Mouse (Mus musculus): ENCODE measurements around the gene Dvl2. TPM values are rescaled to one million over a fixed set of nuclear protein-coding genes. Genes with fewer than 3 reads are reported as not detected.

Gene Dvl2
- 0.76 TPM for polyA plus RNA-seq (2014; fragmentation: Illumina TruSeq; extraction: RNeasy Lipid Tissue Mini Kit (QIAGEN cat#74804); ENCODE audit: low read depth, low replicate concordance)

GRCm38 (mm10) chr11:70000396-70000898 is at the start of gene Dvl2:
Gene Dvl2, plus strand, starts transcription at chr11:70000595.

GRCm38 (mm10) chr11:69964650-69965270 is 35.6 kb upstream of the Dvl2 start, which contains the start of gene Cldn7:
Gene Cldn7, plus strand, starts transcription at chr11:69964779.

GRCm38 (mm10) chr11:69981141-69981762 is 19.1 kb upstream of the Dvl2 start, which contains the start of gene Ctdnep1:
Gene Ctdnep1, plus strand, starts transcription at chr11:69981156.

GRCm38 (mm10) chr11:69982225-69982624 is 18.2 kb upstream of the Dvl2 start, which contains the start of gene Elp5:
Gene Elp5, minus strand, starts transcription at chr11:69982517.

GRCm38 (mm10) chr11:69990850-69991691 is 9.3 kb upstream of the Dvl2 start, which contains the start of gene Gabarap:
Gene Gabarap, plus strand, starts transcription at chr11:69991143.

GRCm38 (mm10) chr11:69995391-69995960 is 4.9 kb upstream of the Dvl2 start, which contains the start of gene Phf23:
Gene Phf23, plus strand, starts transcription at chr11:69995777.

GRCm38 (mm10) chr11:70014880-70015558 is 14.6 kb downstream of the Dvl2 start, which contains the start of gene Acadvl:
Gene Acadvl, minus strand, starts transcription at chr11:70015411.

GRCm38 (mm10) chr11:70016669-70017068 is 16.3 kb downstream of the Dvl2 start, which contains the start of gene Dlg4:
Gene Dlg4, plus strand, starts transcription at chr11:70016942.

GRCm38 (mm10) chr11:70053898-70054570 is 53.6 kb downstream of the Dvl2 start, which contains the start of gene Asgr1:
Gene Asgr1, plus strand, starts transcription at chr11:70054085.

Other genes with a start within 250 kb of the Dvl2 start
- 37.7 TPM for gene Polr2a, start 242.0 kb upstream of the Dvl2 start, polyA plus RNA-seq (2014; fragmentation: Illumina TruSeq; extraction: RNeasy Lipid Tissue Mini Kit (QIAGEN cat#74804); ENCODE audit: low read depth, low replicate concordance)
- gene Slc35g3, start 238.6 kb upstream of the Dvl2 start, polyA plus RNA-seq (2014; fragmentation: Illumina TruSeq; extraction: RNeasy Lipid Tissue Mini Kit (QIAGEN cat#74804); ENCODE audit: low read depth, low replicate concordance) = not detected
- 35.4 TPM for gene Zbtb4, start 234.7 kb upstream of the Dvl2 start, polyA plus RNA-seq (2014; fragmentation: Illumina TruSeq; extraction: RNeasy Lipid Tissue Mini Kit (QIAGEN cat#74804); ENCODE audit: low read depth, low replicate concordance)
- gene Chrnb1, start 204.7 kb upstream of the Dvl2 start, polyA plus RNA-seq (2014; fragmentation: Illumina TruSeq; extraction: RNeasy Lipid Tissue Mini Kit (QIAGEN cat#74804); ENCODE audit: low read depth, low replicate concordance) = 1.3 TPM
- 5.0 TPM for gene Fgf11, start 198.7 kb upstream of the Dvl2 start, polyA plus RNA-seq (2014; fragmentation: Illumina TruSeq; extraction: RNeasy Lipid Tissue Mini Kit (QIAGEN cat#74804); ENCODE audit: low read depth, low replicate concordance)
- gene Tmem102, start 195.0 kb upstream of the Dvl2 start, polyA plus RNA-seq (2014; fragmentation: Illumina TruSeq; extraction: RNeasy Lipid Tissue Mini Kit (QIAGEN cat#74804); ENCODE audit: low read depth, low replicate concordance) = not detected
- gene Gm39566, start 185.3 kb upstream of the Dvl2 start, polyA plus RNA-seq (2014; fragmentation: Illumina TruSeq; extraction: RNeasy Lipid Tissue Mini Kit (QIAGEN cat#74804); ENCODE audit: low read depth, low replicate concordance) = not detected
- not detected for gene Spem2, start 182.1 kb upstream of the Dvl2 start, polyA plus RNA-seq (2014; fragmentation: Illumina TruSeq; extraction: RNeasy Lipid Tissue Mini Kit (QIAGEN cat#74804); ENCODE audit: low read depth, low replicate concordance)
- gene Spem1, start 178.4 kb upstream of the Dvl2 start, polyA plus RNA-seq (2014; fragmentation: Illumina TruSeq; extraction: RNeasy Lipid Tissue Mini Kit (QIAGEN cat#74804); ENCODE audit: low read depth, low replicate concordance) = not detected
- 1.5 TPM for gene Nlgn2, start 162.8 kb upstream of the Dvl2 start, polyA plus RNA-seq (2014; fragmentation: Illumina TruSeq; extraction: RNeasy Lipid Tissue Mini Kit (QIAGEN cat#74804); ENCODE audit: low read depth, low replicate concordance)
- 24.3 TPM for gene Tmem256, start 162.1 kb upstream of the Dvl2 start, polyA plus RNA-seq (2014; fragmentation: Illumina TruSeq; extraction: RNeasy Lipid Tissue Mini Kit (QIAGEN cat#74804); ENCODE audit: low read depth, low replicate concordance)
- 1.6 TPM for gene Plscr3, start 154.2 kb upstream of the Dvl2 start, polyA plus RNA-seq (2014; fragmentation: Illumina TruSeq; extraction: RNeasy Lipid Tissue Mini Kit (QIAGEN cat#74804); ENCODE audit: low read depth, low replicate concordance)
- not detected for gene Tnk1, start 141.9 kb upstream of the Dvl2 start, polyA plus RNA-seq (2014; fragmentation: Illumina TruSeq; extraction: RNeasy Lipid Tissue Mini Kit (QIAGEN cat#74804); ENCODE audit: low read depth, low replicate concordance)
- gene Tmem95, start 122.6 kb upstream of the Dvl2 start, polyA plus RNA-seq (2014; fragmentation: Illumina TruSeq; extraction: RNeasy Lipid Tissue Mini Kit (QIAGEN cat#74804); ENCODE audit: low read depth, low replicate concordance) = not detected
- 2.4 TPM for gene Kctd11, start 119.2 kb upstream of the Dvl2 start, polyA plus RNA-seq (2014; fragmentation: Illumina TruSeq; extraction: RNeasy Lipid Tissue Mini Kit (QIAGEN cat#74804); ENCODE audit: low read depth, low replicate concordance)
- gene Acap1, start 105.1 kb upstream of the Dvl2 start, polyA plus RNA-seq (2014; fragmentation: Illumina TruSeq; extraction: RNeasy Lipid Tissue Mini Kit (QIAGEN cat#74804); ENCODE audit: low read depth, low replicate concordance) = not detected
- not detected for gene 2810408A11Rik, start 99.6 kb upstream of the Dvl2 start, polyA plus RNA-seq (2014; fragmentation: Illumina TruSeq; extraction: RNeasy Lipid Tissue Mini Kit (QIAGEN cat#74804); ENCODE audit: low read depth, low replicate concordance)
- gene Neurl4, start 99.5 kb upstream of the Dvl2 start, polyA plus RNA-seq (2014; fragmentation: Illumina TruSeq; extraction: RNeasy Lipid Tissue Mini Kit (QIAGEN cat#74804); ENCODE audit: low read depth, low replicate concordance) = 3.1 TPM
- 22.9 TPM for gene Gps2, start 86.7 kb upstream of the Dvl2 start, polyA plus RNA-seq (2014; fragmentation: Illumina TruSeq; extraction: RNeasy Lipid Tissue Mini Kit (QIAGEN cat#74804); ENCODE audit: low read depth, low replicate concordance)
- gene Eif5a, start 78.6 kb upstream of the Dvl2 start, polyA plus RNA-seq (2014; fragmentation: Illumina TruSeq; extraction: RNeasy Lipid Tissue Mini Kit (QIAGEN cat#74804); ENCODE audit: low read depth, low replicate concordance) = 242 TPM
- gene Ybx2, start 64.8 kb upstream of the Dvl2 start, polyA plus RNA-seq (2014; fragmentation: Illumina TruSeq; extraction: RNeasy Lipid Tissue Mini Kit (QIAGEN cat#74804); ENCODE audit: low read depth, low replicate concordance) = 1.4 TPM
- 2.4 TPM for gene Slc2a4, start 52.4 kb upstream of the Dvl2 start, polyA plus RNA-seq (2014; fragmentation: Illumina TruSeq; extraction: RNeasy Lipid Tissue Mini Kit (QIAGEN cat#74804); ENCODE audit: low read depth, low replicate concordance)
- not detected for gene Cldn7, start 35.8 kb upstream of the Dvl2 start, polyA plus RNA-seq (2014; fragmentation: Illumina TruSeq; extraction: RNeasy Lipid Tissue Mini Kit (QIAGEN cat#74804); ENCODE audit: low read depth, low replicate concordance)
- 46.8 TPM for gene Ctdnep1, start 19.4 kb upstream of the Dvl2 start, polyA plus RNA-seq (2014; fragmentation: Illumina TruSeq; extraction: RNeasy Lipid Tissue Mini Kit (QIAGEN cat#74804); ENCODE audit: low read depth, low replicate concordance)
- gene Elp5, start 18.1 kb upstream of the Dvl2 start, polyA plus RNA-seq (2014; fragmentation: Illumina TruSeq; extraction: RNeasy Lipid Tissue Mini Kit (QIAGEN cat#74804); ENCODE audit: low read depth, low replicate concordance) = 17.4 TPM
- gene Gabarap, start 9.5 kb upstream of the Dvl2 start, polyA plus RNA-seq (2014; fragmentation: Illumina TruSeq; extraction: RNeasy Lipid Tissue Mini Kit (QIAGEN cat#74804); ENCODE audit: low read depth, low replicate concordance) = 525 TPM
- 20.2 TPM for gene Phf23, start 4.8 kb upstream of the Dvl2 start, polyA plus RNA-seq (2014; fragmentation: Illumina TruSeq; extraction: RNeasy Lipid Tissue Mini Kit (QIAGEN cat#74804); ENCODE audit: low read depth, low replicate concordance)
- 27.3 TPM for gene Acadvl, start 14.8 kb downstream of the Dvl2 start, polyA plus RNA-seq (2014; fragmentation: Illumina TruSeq; extraction: RNeasy Lipid Tissue Mini Kit (QIAGEN cat#74804); ENCODE audit: low read depth, low replicate concordance)
- gene Dlg4, start 16.3 kb downstream of the Dvl2 start, polyA plus RNA-seq (2014; fragmentation: Illumina TruSeq; extraction: RNeasy Lipid Tissue Mini Kit (QIAGEN cat#74804); ENCODE audit: low read depth, low replicate concordance) = 1.6 TPM
- not detected for gene Asgr1, start 53.5 kb downstream of the Dvl2 start, polyA plus RNA-seq (2014; fragmentation: Illumina TruSeq; extraction: RNeasy Lipid Tissue Mini Kit (QIAGEN cat#74804); ENCODE audit: low read depth, low replicate concordance)
- gene Asgr2, start 92.0 kb downstream of the Dvl2 start, polyA plus RNA-seq (2014; fragmentation: Illumina TruSeq; extraction: RNeasy Lipid Tissue Mini Kit (QIAGEN cat#74804); ENCODE audit: low read depth, low replicate concordance) = not detected
- gene Mgl2, start 129.7 kb downstream of the Dvl2 start, polyA plus RNA-seq (2014; fragmentation: Illumina TruSeq; extraction: RNeasy Lipid Tissue Mini Kit (QIAGEN cat#74804); ENCODE audit: low read depth, low replicate concordance) = 2.5 TPM
- not detected for gene Clec10a, start 155.6 kb downstream of the Dvl2 start, polyA plus RNA-seq (2014; fragmentation: Illumina TruSeq; extraction: RNeasy Lipid Tissue Mini Kit (QIAGEN cat#74804); ENCODE audit: low read depth, low replicate concordance)
- gene Slc16a11, start 212.2 kb downstream of the Dvl2 start, polyA plus RNA-seq (2014; fragmentation: Illumina TruSeq; extraction: RNeasy Lipid Tissue Mini Kit (QIAGEN cat#74804); ENCODE audit: low read depth, low replicate concordance) = not detected
- gene Slc16a13, start 220.5 kb downstream of the Dvl2 start, polyA plus RNA-seq (2014; fragmentation: Illumina TruSeq; extraction: RNeasy Lipid Tissue Mini Kit (QIAGEN cat#74804); ENCODE audit: low read depth, low replicate concordance) = 2.2 TPM
- gene Bcl6b, start 229.2 kb downstream of the Dvl2 start, polyA plus RNA-seq (2014; fragmentation: Illumina TruSeq; extraction: RNeasy Lipid Tissue Mini Kit (QIAGEN cat#74804); ENCODE audit: low read depth, low replicate concordance) = 13.0 TPM
- gene 0610010K14Rik, start 237.3 kb downstream of the Dvl2 start, polyA plus RNA-seq (2014; fragmentation: Illumina TruSeq; extraction: RNeasy Lipid Tissue Mini Kit (QIAGEN cat#74804); ENCODE audit: low read depth, low replicate concordance) = 2.4 TPM
- 1.9 TPM for gene Gm21988, start 239.2 kb downstream of the Dvl2 start, polyA plus RNA-seq (2014; fragmentation: Illumina TruSeq; extraction: RNeasy Lipid Tissue Mini Kit (QIAGEN cat#74804); ENCODE audit: low read depth, low replicate concordance)
- gene Rnasek, start 239.2 kb downstream of the Dvl2 start, polyA plus RNA-seq (2014; fragmentation: Illumina TruSeq; extraction: RNeasy Lipid Tissue Mini Kit (QIAGEN cat#74804); ENCODE audit: low read depth, low replicate concordance) = 48.7 TPM